Mouse (Mus musculus) mouse embryonic stem cell (cell line): ENCODE measurements around the gene Gcnt2.
"Not testable (repeated sequence)": the region's sequence is repeated elsewhere in the genome, so short reads cannot be mapped to it uniquely, and the experiment has no call there.

Source experiments
- in situ Hi-C, 2 experiments: fragments of 300-500 bp; cut with MboI; formaldehyde crosslinking; loops; 1 replicate in 1 of 2; 3 replicates in 1 of 2; pipeline ENCODE4 v1.14.3; 2019 to 2020; ENCODE audit warnings: low sequenced_read_pairs in 2 of 2, low pct_unique_long_range_greater_than_20kb in 1 of 2, mixed read lengths in 1 of 2; ENCODE audit not compliant: unreplicated experiment in 1 of 2

Gcnt2 gene

GRCm38 (mm10) chr13:40968564-40968963 lies 109.0 kb downstream of the Gcnt2 start:
- in situ Hi-C loops: no loop called here

DNA sequence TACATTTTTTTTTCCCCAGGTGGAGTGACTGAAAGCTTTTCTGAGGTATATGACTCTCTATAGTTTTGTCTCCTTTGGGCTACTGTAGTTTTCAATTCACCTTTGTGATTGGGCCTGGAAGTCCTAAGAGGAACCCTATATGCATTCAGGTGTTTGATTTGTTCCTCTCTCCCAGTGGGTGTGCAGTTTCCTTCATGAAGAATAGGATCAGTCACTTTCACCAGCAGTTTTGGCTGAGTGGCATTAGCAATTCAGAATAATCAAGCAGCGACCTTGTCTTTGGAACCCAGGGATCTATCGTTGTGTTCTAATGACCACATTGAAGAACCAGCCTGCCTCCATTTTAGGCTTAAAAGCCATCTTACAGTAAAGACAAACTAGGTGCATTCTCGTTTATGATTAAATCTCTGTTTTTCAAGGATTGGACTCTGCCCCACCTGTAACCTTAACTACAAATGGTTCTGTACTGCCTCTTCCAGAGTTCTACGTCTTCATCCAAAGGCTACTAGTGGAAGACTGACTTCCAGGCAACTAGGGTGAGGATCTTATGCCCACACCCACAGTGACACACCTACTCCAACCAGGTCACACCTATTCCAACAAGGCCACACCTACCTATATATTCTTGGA lies 110.3 kb downstream of the Gcnt2 start:
- in situ Hi-C loops: no loop called here

DNA sequence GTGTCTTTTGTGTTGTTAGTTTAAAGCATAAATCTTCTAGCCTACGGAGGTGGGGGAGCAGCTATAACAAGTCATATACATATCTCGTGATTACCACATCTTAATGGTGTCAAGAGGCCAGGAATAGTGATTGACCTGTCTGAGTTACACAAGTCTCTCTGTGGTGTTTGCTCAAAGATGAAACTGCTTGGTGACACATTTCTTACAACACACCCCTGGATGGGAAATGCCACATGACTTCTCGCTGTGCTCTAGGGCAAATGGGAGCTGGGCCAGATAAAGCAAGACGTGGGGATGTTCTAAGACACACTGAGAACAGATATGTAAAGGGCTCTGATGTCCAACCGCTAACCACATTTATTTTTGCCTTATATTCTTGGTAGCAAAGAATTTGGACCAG lies 111.7 kb downstream of the Gcnt2 start:
- in situ Hi-C loops: no loop called here

DNA sequence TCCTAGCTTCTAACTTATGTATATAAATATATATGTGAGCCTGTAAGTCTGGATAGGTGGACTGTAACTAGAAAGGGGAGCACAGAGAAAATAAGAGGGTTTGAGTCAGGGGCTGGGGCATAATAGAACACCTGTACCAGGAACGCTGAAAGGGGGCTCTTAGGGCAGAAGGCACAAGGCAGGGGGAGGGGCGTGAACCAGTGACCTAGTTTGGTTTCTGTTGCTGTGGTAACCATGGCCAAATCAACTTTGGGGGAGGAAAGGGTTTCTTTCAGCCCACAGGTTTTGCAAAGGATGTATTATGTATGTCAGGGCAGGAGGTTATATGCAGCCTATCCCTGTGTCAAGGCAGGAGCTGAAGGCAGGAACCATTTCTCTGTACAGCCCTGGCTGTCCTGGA lies 112.3 kb downstream of the Gcnt2 start:
- in situ Hi-C loops: no loop called here

DNA sequence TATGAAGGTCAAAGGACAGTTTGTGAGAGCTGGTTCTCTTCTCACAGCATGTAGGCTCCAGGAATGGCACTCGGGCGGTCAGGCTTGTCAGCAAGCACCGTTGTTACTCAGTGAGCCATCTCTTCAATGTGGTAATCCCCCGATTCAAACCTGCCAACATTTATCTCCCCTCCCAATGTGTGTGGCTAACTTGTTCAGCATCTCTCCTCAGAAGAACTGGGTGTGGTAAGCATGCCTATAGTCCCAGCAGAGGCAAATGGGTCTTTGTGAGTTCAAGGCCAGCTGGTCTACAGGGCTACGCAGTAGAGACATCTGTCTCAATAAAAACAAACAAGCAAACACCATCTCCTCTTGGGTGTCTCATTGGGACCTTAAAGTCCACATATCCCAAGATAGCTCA lies 113.4 kb downstream of the Gcnt2 start:
- in situ Hi-C loops: no loop called here

DNA sequence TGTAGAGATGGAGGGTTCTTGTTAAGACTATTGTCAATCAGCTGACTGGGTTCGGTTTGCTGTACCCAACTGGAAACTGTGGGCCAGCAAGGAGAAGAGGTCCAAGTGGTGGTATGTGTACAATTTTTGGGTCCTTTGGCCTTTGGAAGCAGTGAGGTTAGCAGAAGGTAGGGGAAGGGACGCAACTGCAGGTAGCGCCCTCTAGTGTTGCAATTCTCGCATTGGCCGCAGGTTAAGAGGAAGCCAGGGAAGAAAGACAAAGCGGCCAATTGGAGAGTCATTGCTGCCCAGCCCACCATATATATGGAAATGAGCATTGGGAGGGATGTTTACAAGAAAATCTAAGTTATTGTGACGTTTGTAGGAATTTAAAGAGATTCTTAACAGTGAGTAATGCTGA lies 118.1 kb downstream of the Gcnt2 start:
- in situ Hi-C loops: no loop called here

GRCm38 (mm10) chr13:40978652-40979051 lies 119.1 kb downstream of the Gcnt2 start:
- in situ Hi-C loops: no loop called here

DNA sequence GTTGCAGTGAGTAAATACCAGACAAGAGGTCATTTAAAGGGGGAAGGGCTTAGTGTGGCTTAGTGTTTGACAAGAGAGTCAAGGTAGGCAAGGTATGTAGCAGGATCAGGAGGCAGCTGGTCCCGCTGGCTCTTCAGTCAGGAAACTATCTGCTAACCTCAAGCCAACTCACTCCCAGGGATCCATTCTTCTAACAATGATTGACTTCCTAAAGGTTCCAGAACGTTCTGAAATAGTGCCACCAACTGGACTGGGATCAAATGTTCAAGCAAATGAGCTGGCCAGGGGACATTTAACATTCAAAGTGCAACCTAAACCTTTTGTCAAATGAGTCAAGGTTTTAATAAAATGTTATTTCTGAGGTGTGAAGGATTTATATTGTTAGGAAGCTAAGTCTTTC lies 119.8 kb downstream of the Gcnt2 start:
- in situ Hi-C loops: no loop called here

DNA sequence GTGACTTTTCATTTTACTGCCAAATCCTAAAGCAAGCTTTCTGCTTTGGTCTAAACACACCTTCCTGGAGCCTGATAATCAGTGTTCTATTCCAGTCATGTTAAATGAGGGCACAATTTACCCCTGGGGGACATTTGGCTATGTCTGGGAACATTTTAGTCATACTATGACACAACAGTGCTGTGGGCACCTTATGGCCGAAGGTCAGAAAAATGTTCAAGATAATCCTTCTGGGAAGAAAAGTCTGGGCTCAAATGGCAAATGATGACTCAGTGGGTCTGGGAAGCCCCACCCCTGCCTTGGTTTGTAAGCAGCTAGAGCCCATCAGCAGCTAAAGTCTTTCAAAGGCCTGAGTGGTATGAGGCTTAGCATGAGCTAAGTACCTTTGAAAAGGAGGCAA lies 123.2 kb downstream of the Gcnt2 start:
- in situ Hi-C loops: loop anchor here in 1 of 2 experiments (10.0 kb wide), 1 partner anchor 138 kb away; no protein-coding TSS in a partner anchor

DNA sequence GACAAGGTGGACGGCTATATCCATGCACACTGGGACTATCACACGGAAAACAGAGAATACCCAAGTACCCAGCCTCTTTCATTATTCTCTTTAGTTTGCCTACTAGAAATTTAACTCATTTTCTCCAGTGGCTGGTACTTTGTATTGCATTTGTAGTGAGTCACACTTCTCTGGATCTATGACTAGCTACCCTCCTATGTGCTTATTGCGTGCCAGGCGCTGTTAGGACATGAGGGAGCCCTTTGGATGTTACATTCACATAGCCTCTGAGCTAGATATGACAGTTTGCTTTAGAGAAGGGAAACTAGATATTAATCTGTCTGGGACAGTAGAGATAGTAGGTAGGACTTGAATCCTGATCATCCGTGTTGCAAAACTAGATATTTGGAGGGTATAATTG lies 126.5 kb downstream of the Gcnt2 start:
- in situ Hi-C loops: loop anchor here in 1 of 2 experiments (10.0 kb wide), 1 partner anchor 141 kb away; no protein-coding TSS in a partner anchor

- in situ Hi-C loops: loop anchor here in 1 of 2 experiments (10.0 kb wide), 1 partner anchor 143 kb away; no protein-coding TSS in a partner anchor
Observed at GRCm38 (mm10) chr13:40987608-40988303, 128.2 kb downstream of the Gcnt2 start.

- in situ Hi-C loops: loop anchor here in 1 of 2 experiments (10.0 kb wide), 1 partner anchor 144 kb away; no protein-coding TSS in a partner anchor
Observed at GRCm38 (mm10) chr13:40988418-40988817, 128.9 kb downstream of the Gcnt2 start.

GRCm38 (mm10) chr13:40994487-40995263 lies 135.1 kb downstream of the Gcnt2 start:
- in situ Hi-C loops: no loop called here

GRCm38 (mm10) chr13:40998537-40998936 lies 139.0 kb downstream of the Gcnt2 start:
- in situ Hi-C loops: not testable (repeated sequence)

DNA sequence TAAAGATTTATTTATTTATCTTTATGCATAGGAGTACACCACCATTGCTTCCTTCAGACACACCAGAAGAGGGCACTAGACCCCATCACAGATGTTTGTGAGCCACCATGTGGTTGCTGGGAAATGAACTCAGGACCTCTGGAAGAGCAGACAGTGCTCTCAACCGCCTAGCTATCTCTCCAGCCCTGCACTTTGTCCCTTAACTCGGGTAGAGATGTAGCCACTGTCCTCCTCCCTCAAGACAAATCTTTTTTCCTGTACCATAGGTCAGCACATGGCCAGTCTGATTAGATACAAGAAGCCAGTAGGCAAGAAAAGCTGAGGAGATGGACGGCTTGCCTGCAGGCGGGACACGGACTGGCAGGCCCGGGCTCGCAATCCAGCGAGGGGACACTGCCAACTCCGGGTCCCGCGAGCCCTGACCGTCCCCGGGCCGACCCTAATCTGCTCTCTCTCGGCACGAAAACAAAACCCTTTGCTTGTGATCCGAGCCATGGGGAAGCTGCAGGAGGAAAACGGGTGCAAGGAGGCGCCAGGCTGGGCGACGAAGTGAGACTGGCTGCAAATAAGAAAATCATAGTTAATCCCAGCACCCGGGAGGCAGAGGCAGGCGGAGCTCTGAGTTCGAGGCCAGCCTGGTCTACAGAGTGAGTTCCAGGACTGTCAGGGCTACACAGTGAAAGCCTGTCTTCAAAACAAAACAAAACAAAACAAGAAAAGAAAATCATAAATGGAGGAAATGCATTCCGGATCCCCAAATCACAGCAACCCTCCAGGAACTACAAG lies 140.8 kb downstream of the Gcnt2 start:
- in situ Hi-C loops: loop anchor here in 1 of 2 experiments (10.0 to 25.0 kb wide), 2 partner anchors 156 to 237 kb away; partner anchors contain the start of gene Smim13

DNA sequence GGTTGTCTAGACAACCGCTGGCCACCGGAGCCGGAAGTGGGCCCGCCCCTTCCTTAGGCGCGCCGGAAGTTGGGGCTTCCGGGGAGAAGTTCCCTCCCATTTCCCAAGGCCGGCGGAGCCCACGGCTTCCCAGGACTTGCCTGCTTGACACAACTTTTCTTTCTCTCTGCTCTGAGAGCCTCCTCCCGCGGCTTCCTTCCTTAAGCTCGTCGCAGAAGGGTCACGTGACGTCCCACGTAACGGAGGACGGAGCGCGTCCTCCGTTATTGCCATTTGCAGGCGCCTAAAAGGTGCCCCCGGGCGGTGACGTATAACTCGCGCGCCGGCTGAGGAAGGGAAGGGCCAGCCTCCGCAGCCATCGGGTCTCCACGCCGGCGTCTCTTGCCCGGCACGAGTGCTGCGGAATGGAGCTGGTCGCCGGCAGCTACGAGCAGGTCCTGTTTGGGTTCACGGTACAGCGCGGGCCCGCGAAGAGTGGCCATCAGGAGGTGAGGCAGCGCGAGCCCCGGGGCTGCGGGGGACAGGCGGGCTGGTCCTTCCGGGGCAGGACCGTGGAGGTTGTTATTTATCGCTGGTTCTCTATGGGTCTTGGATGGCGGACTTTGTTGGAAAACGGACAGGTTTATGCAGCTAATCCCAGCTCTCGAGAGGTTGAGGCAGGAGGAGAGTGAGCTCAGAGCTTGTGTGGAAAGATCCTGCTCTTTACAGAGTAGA lies 141.5 kb downstream of the Gcnt2 start, which contains the start of gene Pak1ip1:
Gene Pak1ip1 (plus strand): TSS at position 98 of the 714 bp plus-strand sequence.
- in situ Hi-C loops: loop anchor here in 1 of 2 experiments (10.0 to 25.0 kb wide), 2 partner anchors 156 to 236 kb away; partner anchors contain the start of gene Smim13

- in situ Hi-C loops: loop anchor here in 1 of 2 experiments (10.0 to 25.0 kb wide), 2 partner anchors 157 to 235 kb away; partner anchors contain the start of gene Smim13
Observed at GRCm38 (mm10) chr13:41002001-41002400, 142.4 kb downstream of the Gcnt2 start.
